Mouse (Mus musculus) 3T3-L1 (cell line): ENCODE measurements around the gene Olfr1061.
"Not testable (repeated sequence)": the region's sequence is repeated elsewhere in the genome, so short reads cannot be mapped to it uniquely, and the experiment has no call there.

Experiments
- DNase-seq: peaks from one replicate; pipeline ENCODE4 v3.0.0-alpha.2; 2015; ENCODE audit warnings: low read depth, low spot score

Gene Olfr1061

DNA sequence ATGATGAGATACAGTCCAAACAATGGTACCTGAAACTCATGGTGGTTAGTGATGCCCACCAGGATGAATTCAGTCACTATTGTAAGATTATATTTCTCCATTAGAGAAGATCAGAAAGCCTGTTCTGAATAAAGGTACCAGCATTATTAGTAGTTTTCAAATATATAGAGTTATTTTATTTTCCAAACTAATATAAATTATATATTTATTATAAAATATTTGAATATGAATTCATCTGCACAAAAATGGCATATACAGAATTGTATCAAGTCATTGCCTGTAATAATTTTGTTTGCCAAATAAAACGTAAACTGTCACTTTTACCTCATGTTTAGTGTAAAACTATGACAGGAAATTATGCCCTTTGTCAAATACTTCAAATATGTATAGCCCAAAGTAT is at the start of gene Olfr1061:
Olfr1061 (minus strand) TSS at position 101 of the 400 bp plus-strand sequence.
- DNase-seq, result no peak

DNA sequence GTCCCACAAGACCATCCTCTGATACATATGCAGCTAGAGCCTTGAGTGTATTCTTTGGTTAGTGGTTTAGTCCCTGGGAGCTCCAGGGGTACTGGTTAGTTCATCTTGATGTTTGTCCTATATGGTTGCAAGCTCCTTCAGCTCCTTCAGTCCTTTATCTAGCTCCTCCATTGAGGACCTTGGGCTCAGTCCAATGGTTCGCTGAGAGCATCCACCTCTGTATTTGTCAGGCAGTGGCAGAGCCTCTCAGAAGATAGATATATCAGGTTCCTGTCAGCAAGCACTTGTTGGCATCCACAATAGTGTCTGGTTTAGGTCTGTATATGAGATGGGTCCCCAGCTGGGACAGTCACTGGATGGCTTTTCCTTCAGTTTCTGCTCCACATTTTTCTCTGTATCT is 46.6 kb upstream of the Olfr1061 start:
- no peak for DNase-seq

- DNase-seq, result no peak
Measured at GRCm38 (mm10) chr2:86456169-86456568, 42.3 kb upstream of the Olfr1061 start, which contains the start of gene Olfr1066. Gene Olfr1066, minus strand, starts transcription at chr2:86456269.

GRCm38 (mm10) chr2:86450491-86450890 is 36.6 kb upstream of the Olfr1061 start, which contains the start of gene Olfr1065:
Gene Olfr1065, minus strand, starts transcription at chr2:86450591.
- not testable (repeated sequence) for DNase-seq

GRCm38 (mm10) chr2:86442101-86442500 is 28.3 kb upstream of the Olfr1061 start:
- not testable (repeated sequence) for DNase-seq

DNA sequence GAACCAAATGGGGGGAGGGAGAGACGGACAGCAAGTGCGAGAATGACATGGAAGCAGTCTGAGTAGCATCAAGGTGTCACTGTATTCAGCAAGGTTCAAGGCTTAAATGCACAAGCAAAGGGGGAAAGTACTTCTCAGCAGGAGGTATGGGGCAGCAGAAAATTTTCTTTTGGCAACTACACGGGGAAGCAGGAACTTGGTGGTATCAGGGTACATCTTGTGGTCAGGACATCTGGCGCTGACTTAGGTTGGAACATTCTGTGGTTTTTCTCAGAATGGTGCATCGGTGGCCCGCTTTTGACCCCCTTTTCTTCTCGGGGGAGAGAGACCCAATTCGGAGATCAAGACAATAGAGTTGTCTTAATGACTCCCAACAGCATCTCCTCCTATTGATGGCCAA is 14.7 kb upstream of the Olfr1061 start:
- not testable (repeated sequence) for DNase-seq

DNA sequence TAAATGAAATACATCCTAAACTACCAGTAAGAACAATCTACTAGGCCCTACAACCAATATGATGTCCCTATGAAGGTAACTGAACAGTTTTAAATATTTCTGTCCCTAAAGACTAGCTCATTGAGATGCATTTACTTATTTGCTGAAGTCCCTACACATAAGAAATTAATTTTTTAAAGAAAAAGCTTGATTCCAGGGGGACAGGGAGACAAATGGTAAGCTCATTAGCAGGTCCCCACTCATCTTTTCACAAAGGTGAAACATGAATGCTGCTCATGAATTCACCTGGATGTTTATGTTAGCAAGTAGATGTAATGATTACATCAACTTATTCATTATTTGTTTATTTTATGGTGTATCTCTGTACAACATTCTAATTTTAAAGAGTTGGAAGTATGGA is 12.8 kb upstream of the Olfr1061 start, which contains the start of gene Olfr1062:
Olfr1062 (minus strand) TSS at position 101 of the 400 bp plus-strand sequence.
- DNase-seq, result not testable (repeated sequence)

- DNase-seq, result no peak
Measured at GRCm38 (mm10) chr2:86395114-86395513, 18.7 kb downstream of the Olfr1061 start.

DNA sequence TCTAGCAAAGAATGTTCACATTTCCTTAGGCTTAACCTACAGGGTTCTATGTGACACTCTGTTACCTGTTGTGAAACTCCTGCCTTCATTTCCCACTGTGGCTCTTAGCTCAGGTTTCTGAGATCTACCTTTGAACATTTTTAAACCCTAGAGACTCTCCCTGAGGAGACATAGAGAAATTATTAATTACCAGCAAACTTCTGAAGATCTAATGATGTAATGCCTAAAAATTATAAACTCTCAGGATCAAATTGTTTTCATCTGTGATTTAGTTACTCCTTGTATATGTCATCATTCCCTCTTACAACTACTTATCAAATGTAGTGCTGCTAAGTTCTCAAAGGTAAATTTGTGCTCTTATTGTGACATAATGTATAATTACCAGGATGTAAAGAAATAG is 25.4 kb downstream of the Olfr1061 start, which contains the start of gene Olfr1058:
Olfr1058 (minus strand) TSS at position 101 of the 400 bp plus-strand sequence.
- DNase-seq, result not testable (repeated sequence)

- no peak for DNase-seq
Measured at GRCm38 (mm10) chr2:86378293-86378692, 35.6 kb downstream of the Olfr1061 start, which contains the start of gene Olfr1057. Gene Olfr1057, minus strand, starts transcription at chr2:86378393.

DNA sequence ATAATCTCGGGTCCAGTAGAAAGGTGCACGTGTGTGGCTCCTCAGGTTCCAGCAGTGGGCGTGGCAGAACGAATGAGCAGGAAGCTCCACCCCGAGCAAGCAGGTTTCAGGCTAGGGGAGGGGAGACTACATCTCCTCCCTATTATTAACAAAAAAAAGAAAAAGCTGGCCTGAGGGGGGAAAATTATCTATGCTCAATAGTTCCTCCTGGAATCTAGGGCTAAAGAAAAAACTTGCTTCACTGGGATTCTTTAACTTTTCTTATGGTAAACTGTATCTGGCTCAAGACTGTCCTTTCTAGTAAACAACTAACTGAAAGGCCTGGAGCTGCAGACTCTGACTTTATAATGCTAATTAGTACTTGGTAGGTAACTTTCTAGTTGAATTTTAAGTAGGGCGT is 47.5 kb downstream of the Olfr1061 start:
- DNase-seq, result not testable (repeated sequence)
